Comparison of ENCODE assay signal across 22 mouse cellular contexts in the genomic region with DNA sequence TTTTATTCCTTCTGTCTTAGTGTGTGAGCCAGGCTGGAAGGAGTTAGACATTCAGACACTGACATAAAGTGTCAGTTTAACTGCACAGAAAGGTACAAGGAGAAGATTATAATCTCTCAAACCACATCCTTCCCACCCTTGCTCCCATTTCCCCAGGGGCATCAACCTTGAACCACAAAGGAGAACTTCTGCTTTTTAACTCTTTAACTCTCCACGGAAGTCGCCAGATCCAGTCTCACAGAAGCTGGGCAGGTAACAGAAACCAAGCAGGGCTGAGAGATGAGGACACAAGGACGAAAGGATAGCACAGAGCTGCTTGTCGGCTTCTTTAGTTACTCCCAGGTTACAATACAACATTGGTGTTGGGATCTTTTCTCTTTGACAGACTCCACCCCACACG.
DNase-seq lines count a peak whose midpoint lies in the region; ATAC-seq lines count a peak whose summit lies in the region.
"Had no signal": no experiment of that assay in that cellular context is flagged by ENCODE, and none has a peak within 500 bp of the region (broad histone marks: within the 10 kb centered on the region; RNA-seq: fewer than 3 reads in every experiment).

No protein-coding gene starts in this region.

- H3K27ac ChIP-seq in neural tube, embryonic 15.5 days (replicated peaks), result no peak overlapping the region
- H3K27ac ChIP-seq: forebrain, embryonic 12.5 days; hindbrain, embryonic 15.5 days; liver, embryonic 13.5 days; lung, embryonic 15.5 days; macrophage; neural tube, embryonic 12.5 days had no signal

- peak; percentile 77 for ATAC-seq in activated CD4-positive, CD25-positive, alpha-beta regulatory T cell, adult 4 months
- 0 out of 2 replicates have a peak, but pooled peaks have one; percentile 18 for ATAC-seq in megakaryocyte-erythroid progenitor cell, adult 5-6 weeks (replicated peaks; ENCODE audit: low FRiP score, low TSS enrichment, poor library complexity, severe bottlenecking)
- ATAC-seq in neural tube, embryonic 15.5 days (ENCODE audit: low FRiP score), result no peak
- ATAC-seq: midbrain, embryonic 16.5 days; Patski had no signal

- 81% methylated on average over 5 of the region's 5 CpGs for WGBS in neural tube, embryonic 15.5 days

- peak; percentile 62 for DNase-seq in CD4-positive, CD25-positive, alpha-beta regulatory T cell, adult 2 months (ENCODE audit: low read depth, low spot score)
- peak; percentile 59 to 65 for DNase-seq in thymus, postnatal 10 days (ENCODE audit: low spot score in 2 of 2)
- DNase-seq in left cerebral cortex, postnatal 4 days, result no peak
- no peak for DNase-seq in cerebellum, adult 11 months
- DNase-seq in layer of hippocampus, adult 8-10 months (ENCODE audit: low spot score in 2 of 2), result no peak
- DNase-seq: cerebellum, postnatal 14 days; kidney, adult 18-20 months; kidney, postnatal 36 days; layer of hippocampus, postnatal 36 days; liver, embryonic 13.5 days; right cerebral cortex, postnatal 4 days had no signal

- H3K36me3 ChIP-seq in neural tube, embryonic 15.5 days, result no peaks in the 10 kb centered on the region
- H3K36me3 ChIP-seq: forebrain, embryonic 12.5 days; heart, embryonic 12.5 days; hindbrain, embryonic 15.5 days; liver, embryonic 13.5 days; lung, embryonic 15.5 days; neural tube, embryonic 12.5 days had no signal

- intact Hi-C loops in left cerebral cortex, postnatal 4 days (cut with DNase I), result no loop called here

- no peaks in the 10 kb centered on the region for H3K9me3 ChIP-seq in neural tube, embryonic 15.5 days (replicated peaks)
- H3K9me3 ChIP-seq: forebrain, embryonic 12.5 days; hindbrain, embryonic 15.5 days; liver, embryonic 13.5 days; lung, embryonic 15.5 days; neural tube, embryonic 12.5 days had no signal

- no peak overlapping the region for H3K9ac ChIP-seq in neural tube, embryonic 15.5 days (replicated peaks)
- H3K9ac ChIP-seq: forebrain, embryonic 12.5 days; heart, embryonic 12.5 days; hindbrain, embryonic 15.5 days; liver, embryonic 13.5 days; lung, embryonic 15.5 days; neural tube, embryonic 12.5 days had no signal

- no peaks in the 10 kb centered on the region for H3K27me3 ChIP-seq in neural tube, embryonic 15.5 days (replicated peaks)
- H3K27me3 ChIP-seq: forebrain, embryonic 12.5 days; heart, embryonic 12.5 days; hindbrain, embryonic 15.5 days; liver, embryonic 13.5 days; lung, embryonic 15.5 days; neural tube, embryonic 12.5 days; Patski had no signal

- H3K4me1 ChIP-seq in neural tube, embryonic 15.5 days, result no peaks in the 10 kb centered on the region
- H3K4me1 ChIP-seq: forebrain, embryonic 12.5 days; heart, embryonic 12.5 days; hindbrain, embryonic 15.5 days; liver, embryonic 13.5 days; lung, embryonic 15.5 days; neural tube, embryonic 12.5 days had no signal

- H3K4me3 ChIP-seq in neural tube, embryonic 15.5 days (replicated peaks), result no peak overlapping the region
- H3K4me3 ChIP-seq: forebrain, embryonic 12.5 days; heart, embryonic 12.5 days; hindbrain, embryonic 15.5 days; liver, embryonic 13.5 days; lung, embryonic 15.5 days; neural tube, embryonic 12.5 days had no signal

- H3K4me2 ChIP-seq in neural tube, embryonic 15.5 days, result no peak overlapping the region
- H3K4me2 ChIP-seq: forebrain, embryonic 12.5 days; heart, embryonic 12.5 days; hindbrain, embryonic 15.5 days; liver, embryonic 13.5 days; lung, embryonic 15.5 days; neural tube, embryonic 12.5 days had no signal

Comparison
In these comparisons a context has a peak if more than half of its experiments do, and no peak if none do; other contexts are left out.
1. DNase-seq: peak in CD4-positive, CD25-positive, alpha-beta regulatory T cell, adult 2 months (single experiment) and thymus, postnatal 10 days (2 of 2); none in left cerebral cortex, postnatal 4 days (single experiment), cerebellum, adult 11 months (single experiment) and layer of hippocampus, adult 8-10 months (0 of 2).